Mouse (Mus musculus): ENCODE measurements at regions not wholly inside any gene's neighbourhood (a gene's known extent, or its start where the extent isn't known, plus 50 kb on each side); places are given as distances from the start of the nearest gene placed in this dataset.

- TF ChIP-seq CTCF (IDR thresholded peaks at IDR 0.05; ENCODE audit: control insufficient read depth, insufficient read depth, insufficient replicate concordance, low read depth, low read length) (no peak), POLR2A (IDR thresholded peaks at IDR 0.05; ENCODE audit: control insufficient read depth, low read depth, low read length) (no peak)
Observed at GRCm38 (mm10) chr2:166216512-166216865, 61.0 kb upstream of the Sulf2 start.
